ENCODE assay signal across 13 mouse cellular contexts in the genomic region with DNA sequence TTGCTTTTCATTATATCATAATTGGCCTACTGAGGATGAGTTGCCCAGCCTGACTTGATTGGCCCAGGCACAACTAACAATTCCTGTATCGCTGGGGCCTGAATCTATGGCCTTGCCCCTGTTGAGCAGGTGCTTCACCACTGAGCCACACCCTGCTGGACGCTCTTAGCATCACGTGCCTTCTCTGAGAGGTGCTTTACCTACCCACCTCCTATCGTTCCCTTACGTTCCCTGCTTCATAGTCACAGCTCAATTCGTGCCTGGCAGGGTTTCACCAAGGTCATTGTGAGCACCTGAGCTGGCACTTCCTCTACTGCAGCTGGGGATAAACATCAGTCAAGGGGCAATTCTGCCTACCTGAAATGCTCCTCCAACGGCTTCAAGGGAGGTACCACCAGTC.
"Had no signal": no experiment of that assay in that cellular context is flagged by ENCODE, and none has a peak within 500 bp of the region (broad histone marks: within the 10 kb centered on the region; RNA-seq: fewer than 3 reads in every experiment).

No protein-coding gene starts in this region.

- H3K36me3 ChIP-seq: limb, embryonic 13.5 days; liver, embryonic 15.5 days; lung, embryonic 15.5 days; midbrain, embryonic 12.5 days; neural tube, embryonic 13.5 days had no signal

- H3K4me3 ChIP-seq: limb, embryonic 13.5 days; liver, embryonic 15.5 days; lung, embryonic 15.5 days; midbrain, embryonic 12.5 days; neural tube, embryonic 13.5 days had no signal

- H3K27me3 ChIP-seq: limb, embryonic 13.5 days; lung, embryonic 15.5 days; midbrain, embryonic 12.5 days; neural tube, embryonic 13.5 days had no signal

- H3K27ac ChIP-seq: kidney, postnatal 0 days; limb, embryonic 13.5 days; liver, embryonic 15.5 days; lung, embryonic 15.5 days; midbrain, embryonic 12.5 days; neural tube, embryonic 13.5 days had no signal

- DNase-seq: kidney, adult 11 months; layer of hippocampus, adult 9-11 months; layer of hippocampus, postnatal 36 days; left cerebral cortex, postnatal 4 days; retina, postnatal 1 day; right cerebral cortex, postnatal 4 days; spleen, adult 18-20 months had no signal

- H3K4me1 ChIP-seq: limb, embryonic 13.5 days; lung, embryonic 15.5 days; midbrain, embryonic 12.5 days; neural tube, embryonic 13.5 days had no signal
